Mouse (Mus musculus): ENCODE data around the gene 1810013L24Rik.

DNA sequence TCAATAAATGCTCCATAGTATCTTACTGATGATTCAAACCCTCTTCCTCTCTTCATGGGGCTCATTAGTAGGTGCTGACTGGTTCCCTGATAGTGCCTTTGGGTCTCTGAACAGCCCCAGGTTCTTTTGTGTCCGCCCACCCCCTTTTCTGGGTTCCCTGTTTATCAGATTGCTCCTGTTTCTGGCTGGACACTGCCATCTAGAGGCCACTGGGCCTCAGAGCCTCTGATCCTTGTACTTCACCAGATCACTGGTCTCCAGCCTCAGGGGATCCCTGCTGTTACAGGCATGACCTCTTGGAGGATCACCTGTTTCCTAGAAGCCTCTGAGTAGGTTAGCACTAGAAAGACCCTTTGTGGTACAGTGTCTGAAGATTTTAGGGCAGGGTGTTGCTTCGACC lies 39.8 kb downstream of the 1810013L24Rik start:
- TF ChIP-seq CTCF (IDR thresholded peaks at IDR 0.05; ENCODE audit: control insufficient read depth, insufficient read depth, low read length) (peak; percentile 80), POLR2A (IDR thresholded peaks at IDR 0.05; ENCODE audit: borderline replicate concordance, control insufficient read depth, low read depth, low read length) (no peak)
